Mouse (Mus musculus): ENCODE measurements around the gene Poldip2. TPM values are rescaled to one million over a fixed set of nuclear protein-coding genes. Genes with fewer than 3 reads are reported as not detected.

Poldip2 gene
- total RNA-seq, 1 experiment from 2014 or later: 27.4 TPM

GRCm38 (mm10) chr11:78534516-78534915 is 22.5 kb downstream of the Poldip2 start:
- no peak for ATAC-seq (replicated peaks; ENCODE audit: insufficient number of reproducible peaks, low FRiP score, low TSS enrichment, poor library complexity, severe bottlenecking)

- peak; percentile 38; the same call in 1 of the 2 replicates for ATAC-seq (replicated peaks; ENCODE audit: insufficient number of reproducible peaks, low FRiP score, low TSS enrichment, poor library complexity, severe bottlenecking)
Observed at GRCm38 (mm10) chr11:78535376-78536079, 23.5 kb downstream of the Poldip2 start.

GRCm38 (mm10) chr11:78536080-78536689 is 24.2 kb downstream of the Poldip2 start, which contains the start of the genes Tnfaip1 and Ift20:
Gene Tnfaip1, minus strand, starts transcription at chr11:78536332.
Gene Ift20, plus strand, starts transcription at chr11:78536361.
- peak; percentile 96 for ATAC-seq (replicated peaks; ENCODE audit: insufficient number of reproducible peaks, low FRiP score, low TSS enrichment, poor library complexity, severe bottlenecking)

- ATAC-seq (replicated peaks; ENCODE audit: insufficient number of reproducible peaks, low FRiP score, low TSS enrichment, poor library complexity, severe bottlenecking): no peak
Observed at GRCm38 (mm10) chr11:78536690-78537084, 24.7 kb downstream of the Poldip2 start.

- ATAC-seq (replicated peaks; ENCODE audit: insufficient number of reproducible peaks, low FRiP score, low TSS enrichment, poor library complexity, severe bottlenecking): no peak
Observed at GRCm38 (mm10) chr11:78540358-78540757, 28.4 kb downstream of the Poldip2 start.

GRCm38 (mm10) chr11:78544449-78545111 is 32.6 kb downstream of the Poldip2 start:
- no peak for ATAC-seq (replicated peaks; ENCODE audit: insufficient number of reproducible peaks, low FRiP score, low TSS enrichment, poor library complexity, severe bottlenecking)

- ATAC-seq (replicated peaks; ENCODE audit: insufficient number of reproducible peaks, low FRiP score, low TSS enrichment, poor library complexity, severe bottlenecking): no peak
Observed at GRCm38 (mm10) chr11:78545181-78545580, 33.2 kb downstream of the Poldip2 start.

GRCm38 (mm10) chr11:78547718-78548460 is 35.9 kb downstream of the Poldip2 start:
- ATAC-seq (replicated peaks; ENCODE audit: insufficient number of reproducible peaks, low FRiP score, low TSS enrichment, poor library complexity, severe bottlenecking): no peak

GRCm38 (mm10) chr11:78549491-78549987 is 37.5 kb downstream of the Poldip2 start:
- no peak for ATAC-seq (replicated peaks; ENCODE audit: insufficient number of reproducible peaks, low FRiP score, low TSS enrichment, poor library complexity, severe bottlenecking)

GRCm38 (mm10) chr11:78550168-78551058 is 38.4 kb downstream of the Poldip2 start, which contains the start of gene Tmem97:
Gene Tmem97, minus strand, starts transcription at chr11:78550777.
- ATAC-seq (replicated peaks; ENCODE audit: insufficient number of reproducible peaks, low FRiP score, low TSS enrichment, poor library complexity, severe bottlenecking): peak; percentile 100

GRCm38 (mm10) chr11:78551059-78551398 is 39.0 kb downstream of the Poldip2 start:
- ATAC-seq (replicated peaks; ENCODE audit: insufficient number of reproducible peaks, low FRiP score, low TSS enrichment, poor library complexity, severe bottlenecking): no peak

- no peak for ATAC-seq (replicated peaks; ENCODE audit: insufficient number of reproducible peaks, low FRiP score, low TSS enrichment, poor library complexity, severe bottlenecking)
Observed at GRCm38 (mm10) chr11:78555623-78556022, 43.6 kb downstream of the Poldip2 start.

GRCm38 (mm10) chr11:78556070-78556469 is 44.1 kb downstream of the Poldip2 start:
- ATAC-seq (replicated peaks; ENCODE audit: insufficient number of reproducible peaks, low FRiP score, low TSS enrichment, poor library complexity, severe bottlenecking): no peak

GRCm38 (mm10) chr11:78557241-78557640 is 45.2 kb downstream of the Poldip2 start:
- no peak for ATAC-seq (replicated peaks; ENCODE audit: insufficient number of reproducible peaks, low FRiP score, low TSS enrichment, poor library complexity, severe bottlenecking)

GRCm38 (mm10) chr11:78560447-78560846 is 48.5 kb downstream of the Poldip2 start:
- peak; percentile 71; the same call in 1 of the 2 replicates for ATAC-seq (replicated peaks; ENCODE audit: insufficient number of reproducible peaks, low FRiP score, low TSS enrichment, poor library complexity, severe bottlenecking)

GRCm38 (mm10) chr11:78566775-78567174 is 54.8 kb downstream of the Poldip2 start:
- ATAC-seq (replicated peaks; ENCODE audit: insufficient number of reproducible peaks, low FRiP score, low TSS enrichment, poor library complexity, severe bottlenecking): no peak

GRCm38 (mm10) chr11:78567614-78568013 is 55.6 kb downstream of the Poldip2 start:
- ATAC-seq (replicated peaks; ENCODE audit: insufficient number of reproducible peaks, low FRiP score, low TSS enrichment, poor library complexity, severe bottlenecking): no peak

- no peak for ATAC-seq (replicated peaks; ENCODE audit: insufficient number of reproducible peaks, low FRiP score, low TSS enrichment, poor library complexity, severe bottlenecking)
Observed at GRCm38 (mm10) chr11:78568827-78569226, 56.8 kb downstream of the Poldip2 start.
